Mouse (Mus musculus): ENCODE results near the gene Gnaq.

Gene Gnaq

DNA sequence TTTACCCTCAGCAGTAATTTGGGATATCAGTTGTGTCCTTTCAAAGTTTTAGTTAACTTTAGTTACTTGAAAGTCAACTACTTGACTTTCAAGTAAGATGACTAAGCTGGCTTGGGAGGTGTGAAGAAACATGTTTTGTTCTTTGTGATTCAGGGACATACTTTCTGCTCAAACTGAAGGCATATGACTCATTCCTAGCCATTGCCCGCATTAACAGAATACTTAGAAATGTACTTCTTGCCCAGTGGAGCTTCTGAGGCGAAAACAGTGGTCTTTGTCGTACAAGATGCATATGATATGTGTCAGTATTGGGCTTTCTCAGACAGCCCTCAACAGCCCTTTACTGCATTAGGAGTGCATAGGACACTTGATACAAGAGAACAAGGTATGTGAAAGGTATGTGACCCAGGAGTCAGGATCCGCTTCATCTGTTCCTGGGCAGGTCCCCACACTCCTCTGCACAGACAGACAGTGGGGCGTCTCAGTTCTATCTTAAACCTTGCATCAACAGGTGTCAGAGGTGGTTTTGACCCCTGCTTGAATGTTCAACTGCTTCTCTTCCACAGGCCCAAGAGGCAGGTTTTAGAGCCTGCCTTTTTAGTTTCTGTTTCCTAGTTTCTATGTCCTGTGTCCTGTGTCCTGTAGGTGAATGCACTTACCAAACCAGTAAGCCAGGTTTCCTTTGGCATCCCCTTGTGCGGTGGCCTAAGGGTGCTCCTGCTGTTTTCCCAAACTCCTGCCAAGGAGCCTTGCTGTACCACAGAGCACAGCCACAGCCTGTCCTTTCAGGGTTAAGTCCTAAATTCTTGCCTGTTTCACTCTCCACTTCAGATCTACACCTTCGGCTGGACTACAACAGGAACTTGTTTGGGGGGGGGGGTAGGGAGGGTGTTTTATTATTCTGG is 72.4 kb downstream of the Gnaq start:
- WGBS = 66% methylated on average over 7 of the region's 7 CpGs

DNA sequence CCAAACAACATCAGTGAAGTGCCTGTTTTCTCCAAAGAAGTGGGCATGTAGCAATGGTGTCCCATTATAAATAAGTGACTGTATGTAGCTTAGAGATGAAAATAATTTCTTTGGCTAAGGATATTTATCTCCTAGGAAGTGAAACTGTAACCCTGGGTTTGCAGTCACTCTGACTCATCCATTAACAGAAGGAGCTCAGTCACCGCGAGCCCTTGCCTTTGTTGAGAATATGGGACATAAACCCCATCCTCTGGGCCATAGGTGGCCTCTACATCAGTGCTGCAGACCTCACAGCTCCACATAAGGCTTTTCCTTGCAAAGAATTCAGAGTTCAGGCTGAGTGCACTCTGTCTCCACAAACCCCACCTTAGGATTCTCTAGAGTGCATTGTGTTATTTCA is 77.0 kb downstream of the Gnaq start:
- WGBS = 63% methylated on average over 2 of the region's 2 CpGs

DNA sequence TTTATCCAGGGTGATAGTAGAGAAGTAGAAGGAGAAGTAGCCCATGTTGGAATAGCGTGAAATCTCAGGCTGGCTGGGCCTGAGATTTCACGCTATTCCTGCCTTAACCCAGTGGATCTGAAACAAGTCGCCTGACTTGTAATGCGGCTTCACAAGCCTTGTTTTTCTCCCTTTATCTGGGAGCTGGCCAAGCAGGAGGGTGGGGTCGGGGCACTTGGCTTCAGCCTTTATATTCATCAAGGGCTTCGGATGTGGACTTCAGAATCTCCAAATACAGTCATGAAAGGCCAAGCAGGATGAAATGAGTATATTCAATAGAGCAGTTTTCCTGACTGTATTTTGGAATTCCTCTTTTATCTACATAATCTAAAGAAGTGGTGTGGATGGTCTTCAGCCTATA is 82.3 kb downstream of the Gnaq start:
- 44% methylated on average over 6 of the region's 6 CpGs for WGBS

DNA sequence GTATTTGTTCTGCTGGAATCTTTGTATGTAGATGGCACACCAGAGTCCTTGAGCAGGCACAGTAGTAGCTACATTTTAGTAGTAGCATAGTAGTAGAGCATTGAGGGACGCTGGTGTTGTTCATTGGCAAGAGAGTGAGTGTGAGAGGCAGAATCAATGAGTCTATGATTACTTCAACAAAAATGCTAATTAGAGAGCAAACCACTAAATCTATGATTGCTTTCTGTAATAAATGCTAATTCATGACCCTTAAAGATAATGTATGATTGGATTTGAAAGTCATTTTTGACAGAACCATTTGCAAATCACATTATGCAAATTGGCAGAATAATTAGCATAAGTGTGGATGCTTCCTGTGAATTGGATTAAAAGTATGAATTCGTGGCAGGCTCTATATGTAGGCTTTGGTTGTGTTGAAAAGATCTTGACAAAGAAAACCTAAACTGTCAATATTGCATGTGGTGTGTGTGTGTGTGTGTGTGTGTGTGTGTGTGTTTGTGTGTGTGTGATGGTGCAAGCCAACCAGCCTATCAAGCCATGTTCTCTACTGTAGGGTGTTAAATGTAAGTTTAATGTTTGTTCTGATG is 82.9 kb downstream of the Gnaq start:
- 42% methylated on average over 2 of the region's 2 CpGs for WGBS

DNA sequence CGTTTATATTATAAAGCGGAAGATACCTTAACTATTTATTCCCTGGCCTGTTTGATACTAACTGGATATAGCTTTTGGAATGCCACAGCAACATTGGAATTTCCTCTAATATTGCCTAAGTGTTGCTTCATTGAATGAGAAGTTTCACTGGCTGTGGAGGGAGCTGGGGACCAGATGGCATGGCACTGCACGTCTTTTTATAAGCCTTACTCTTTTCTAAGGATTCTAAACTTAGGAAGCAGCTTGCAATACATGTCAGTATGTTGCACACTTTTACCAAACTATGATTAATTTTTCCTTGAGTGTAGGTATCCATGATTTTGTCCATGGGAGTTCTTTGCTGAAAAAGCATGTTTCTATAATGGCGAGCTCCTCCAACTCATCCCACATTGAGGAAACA is 87.3 kb downstream of the Gnaq start:
- 48% methylated on average over 4 of the region's 4 CpGs for WGBS

DNA sequence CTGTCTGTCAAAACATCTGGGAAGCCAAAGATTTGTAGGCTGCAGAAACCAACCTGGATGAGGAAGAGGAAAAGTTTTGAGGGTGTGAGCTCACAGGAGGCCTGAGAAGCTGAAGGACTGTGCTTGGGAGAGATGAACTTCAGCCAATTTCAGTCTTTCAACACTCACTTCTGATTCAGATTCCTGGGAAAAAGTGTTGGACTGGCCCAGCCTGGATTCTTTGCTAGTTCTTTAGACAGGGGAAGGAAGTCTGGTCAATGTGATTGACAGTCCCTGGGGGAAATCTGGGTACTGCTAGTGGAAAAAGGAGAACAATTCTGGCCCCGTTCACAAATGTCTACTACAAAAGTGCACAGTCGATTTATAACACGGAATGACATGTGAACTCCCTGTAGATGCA is 89.9 kb downstream of the Gnaq start:
- WGBS = 75% methylated on average over 3 of the region's 3 CpGs

DNA sequence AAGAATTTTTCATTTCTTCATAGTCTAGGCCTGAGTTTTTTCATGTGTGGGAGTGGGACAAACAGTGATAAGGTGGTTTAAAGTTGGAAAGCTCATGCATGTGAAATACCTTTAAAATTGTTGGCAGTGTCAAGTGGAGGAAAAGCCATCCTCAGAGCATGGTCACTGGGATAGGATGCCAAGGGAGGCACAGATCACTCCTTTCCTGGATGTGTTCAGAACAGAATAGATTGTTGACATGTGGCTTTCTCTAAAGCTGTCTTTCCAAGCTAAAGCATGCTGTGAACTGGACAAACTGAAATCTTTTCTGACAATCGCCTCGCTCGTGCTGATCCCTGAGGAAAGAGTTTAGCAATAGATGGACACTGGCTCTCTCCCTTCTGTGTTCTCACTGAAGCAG is 90.5 kb downstream of the Gnaq start:
- 89% methylated on average over 3 of the region's 3 CpGs for WGBS

DNA sequence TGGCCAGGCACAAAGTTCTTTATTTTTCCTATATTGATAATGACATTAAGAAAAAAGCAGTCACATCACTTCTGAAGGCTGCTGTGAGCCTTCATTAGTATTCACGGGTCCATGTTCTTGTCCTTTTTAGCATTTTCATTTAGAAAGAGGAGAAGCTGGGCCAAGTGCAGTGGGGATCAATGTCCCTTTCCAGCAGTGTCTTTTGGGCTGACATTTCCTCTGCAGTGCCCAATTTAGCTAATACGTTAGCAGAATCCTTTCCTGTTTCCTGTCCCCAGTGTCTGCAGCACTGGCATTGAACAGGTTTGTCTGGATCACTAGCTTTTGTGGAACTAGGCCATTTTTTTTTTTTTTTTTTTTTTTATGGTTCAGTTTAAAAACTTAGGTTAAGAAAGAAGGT is 92.2 kb downstream of the Gnaq start:
- 33% methylated on average over 2 of the region's 2 CpGs for WGBS

DNA sequence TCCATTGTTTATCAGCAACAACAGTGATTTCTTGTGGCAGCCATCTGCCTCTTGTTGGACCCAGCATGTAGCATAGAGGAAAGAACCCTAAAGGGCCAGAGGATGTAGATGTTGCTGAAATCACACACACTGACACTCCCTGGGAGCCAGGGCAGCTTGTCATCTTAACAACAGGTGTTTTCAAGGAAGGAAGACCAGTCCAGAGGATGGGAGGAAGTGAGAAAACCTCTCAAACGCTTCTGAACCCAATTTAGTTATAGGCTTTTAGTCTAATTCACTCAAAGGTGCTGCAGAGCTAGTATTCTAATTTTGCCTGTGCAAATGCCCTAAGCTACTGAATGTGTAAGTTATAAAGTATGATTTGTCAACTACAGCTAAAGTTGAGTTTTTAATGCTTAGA is 99.0 kb downstream of the Gnaq start:
- 50% methylated on average over 1 of the region's 1 CpGs for WGBS

DNA sequence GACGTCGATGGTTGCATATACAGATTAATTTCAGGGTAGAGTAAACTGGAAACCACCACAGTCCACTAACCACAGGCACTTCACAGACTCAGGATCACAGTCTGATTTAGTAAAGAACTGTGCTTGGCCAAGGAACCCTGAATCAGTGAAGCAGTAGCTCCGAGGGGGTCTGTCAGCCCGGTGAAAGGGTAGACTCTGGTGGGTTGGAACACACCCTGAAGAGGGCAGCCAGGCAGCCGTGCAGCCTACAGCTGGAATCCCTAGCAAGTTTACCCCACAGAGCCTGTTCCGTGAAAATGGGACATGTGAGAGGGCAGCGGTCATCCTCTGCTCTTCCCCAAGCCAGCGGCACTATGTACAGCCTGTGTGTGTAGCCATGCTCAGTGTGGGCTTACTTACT is 103.0 kb downstream of the Gnaq start:
- WGBS = 85% methylated on average over 8 of the region's 8 CpGs

DNA sequence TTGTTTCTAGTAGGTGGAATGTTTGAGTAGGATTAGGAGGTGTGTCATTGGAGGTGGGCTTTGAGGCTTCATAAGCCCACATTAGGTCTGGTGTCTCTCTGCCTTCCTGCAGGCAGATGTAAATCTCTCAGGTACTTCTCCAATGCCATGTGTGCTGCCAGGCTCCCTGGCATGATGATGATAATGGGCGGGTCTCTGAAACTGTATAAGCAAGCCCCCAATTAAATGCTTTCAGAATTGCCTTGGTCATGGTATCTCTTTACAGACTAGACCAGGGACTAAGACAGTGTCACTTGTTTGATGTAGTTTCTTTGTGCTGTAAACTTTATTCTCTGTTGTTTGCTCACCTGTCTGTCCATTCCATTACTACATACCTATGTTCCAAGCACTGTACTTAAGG is 104.4 kb downstream of the Gnaq start:
- WGBS = 93% methylated on average over 1 of the region's 1 CpGs

DNA sequence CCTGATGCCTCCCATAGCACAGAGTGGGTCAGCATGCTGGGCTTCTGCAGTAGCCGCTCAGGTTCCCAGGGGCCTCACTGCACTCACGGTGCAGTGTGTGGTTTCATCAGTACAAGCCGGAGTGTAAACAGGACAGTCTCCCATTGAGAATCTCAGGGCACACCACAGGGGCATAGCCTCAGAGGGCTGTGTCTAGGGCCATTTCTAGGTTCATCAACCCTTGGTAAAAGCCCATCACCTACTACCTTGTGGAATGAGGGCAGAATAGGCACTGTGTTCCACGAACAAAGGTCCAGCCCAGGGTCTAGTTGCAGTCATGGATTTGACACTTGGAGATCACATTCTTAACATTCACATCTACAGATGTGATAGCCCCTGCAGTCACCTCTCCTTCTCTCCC is 105.4 kb downstream of the Gnaq start:
- 68% methylated on average over 4 of the region's 4 CpGs for WGBS

DNA sequence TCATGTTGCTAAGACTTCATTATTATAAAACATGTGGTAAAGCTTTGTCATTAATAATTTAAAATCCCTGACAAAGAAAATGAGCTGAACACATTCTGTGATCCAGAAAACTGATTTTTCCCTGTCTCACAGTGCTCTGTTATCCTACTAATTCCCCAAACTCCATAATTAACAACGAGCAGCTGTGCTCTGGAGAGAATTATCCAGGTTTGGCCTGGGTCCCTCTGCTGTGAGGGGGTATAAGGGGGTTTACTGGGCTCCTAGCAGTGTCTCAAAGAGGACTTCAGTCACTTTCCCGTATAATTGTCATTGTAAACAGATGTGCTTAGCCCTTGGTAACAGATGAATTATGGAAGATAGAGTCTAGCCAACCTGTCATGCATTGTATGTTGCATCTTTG is 105.9 kb downstream of the Gnaq start:
- 35% methylated on average over 2 of the region's 2 CpGs for WGBS

DNA sequence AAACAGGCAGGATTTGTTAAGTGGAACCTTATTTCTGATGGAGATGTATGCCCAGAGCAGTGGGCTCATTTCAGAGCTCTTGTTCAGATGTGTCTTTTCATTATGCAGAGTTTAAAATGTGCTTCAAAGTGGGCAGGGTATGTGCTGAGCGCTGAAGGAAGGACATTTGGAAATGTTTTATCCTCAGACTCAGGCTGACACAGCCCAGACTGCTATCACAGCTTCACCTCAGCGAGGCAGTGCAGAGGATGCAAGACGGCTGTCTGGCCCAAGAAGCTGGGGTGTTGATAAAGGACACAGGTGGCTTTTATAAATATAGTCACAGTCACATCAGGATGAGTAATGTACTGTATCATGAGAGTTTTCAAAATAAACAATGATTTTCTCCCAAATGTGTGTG is 110.1 kb downstream of the Gnaq start:
- 36% methylated on average over 3 of the region's 3 CpGs for WGBS

DNA sequence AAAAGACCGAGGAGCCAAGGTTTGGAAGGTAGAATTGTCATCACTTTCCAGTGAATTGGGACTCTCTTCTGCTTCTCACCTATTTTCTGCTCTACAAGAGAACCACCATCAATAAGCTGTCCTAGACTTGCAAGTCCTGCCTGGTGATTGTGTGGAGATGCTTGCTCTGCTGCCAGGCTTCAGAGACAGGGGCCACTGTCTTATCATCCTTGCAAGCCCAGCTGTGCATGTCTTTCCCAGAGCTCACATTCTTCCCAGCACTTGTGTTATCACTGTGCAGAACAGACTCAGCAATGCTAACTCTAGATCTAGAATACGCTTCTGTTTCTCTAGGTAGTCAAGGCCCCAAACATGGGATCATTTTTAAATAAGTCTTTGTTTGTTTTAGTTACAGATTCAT is 116.4 kb downstream of the Gnaq start:
- WGBS = 88% methylated on average over 2 of the region's 2 CpGs

DNA sequence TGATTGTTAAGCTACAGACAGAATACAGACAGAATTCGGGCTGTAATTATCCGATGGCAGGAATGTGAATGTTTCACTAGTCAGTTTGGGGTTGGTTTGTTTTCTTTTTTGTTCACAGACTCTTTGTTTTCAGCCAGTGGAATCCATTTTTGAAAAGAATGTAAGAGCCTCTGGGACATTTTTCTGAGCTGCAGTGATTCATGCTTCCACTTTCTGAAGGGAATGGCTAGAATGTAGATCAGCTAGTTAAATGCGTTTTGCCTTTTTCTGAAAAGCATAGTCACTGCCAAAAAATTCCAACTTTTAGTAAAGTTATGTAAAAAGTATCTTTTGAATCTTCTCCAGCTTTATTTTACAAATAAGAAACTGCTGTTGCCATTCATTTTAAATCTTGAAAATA is 118.3 kb downstream of the Gnaq start:
- 19% methylated on average over 3 of the region's 3 CpGs for WGBS

DNA sequence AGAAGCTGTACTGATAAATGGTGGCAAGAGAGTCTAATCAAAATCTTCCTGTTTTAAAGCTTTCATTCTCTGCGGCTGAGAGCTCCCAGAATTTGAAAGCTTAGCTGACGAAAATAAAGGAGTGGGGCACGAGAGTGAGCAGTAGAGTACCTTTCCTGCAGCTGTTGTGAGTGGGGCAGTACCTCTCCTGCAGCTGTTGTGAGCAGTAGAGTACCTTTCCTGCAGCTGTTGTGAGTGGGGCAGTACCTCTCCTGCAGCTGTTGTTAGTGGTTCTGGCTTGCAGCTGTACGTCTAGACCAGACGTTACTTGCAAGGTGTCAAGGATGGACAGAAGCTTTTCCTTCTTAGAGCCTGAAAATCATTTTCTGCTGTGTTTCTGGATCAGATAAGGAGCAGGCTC is 119.2 kb downstream of the Gnaq start:
- WGBS = 51% methylated on average over 5 of the region's 5 CpGs

DNA sequence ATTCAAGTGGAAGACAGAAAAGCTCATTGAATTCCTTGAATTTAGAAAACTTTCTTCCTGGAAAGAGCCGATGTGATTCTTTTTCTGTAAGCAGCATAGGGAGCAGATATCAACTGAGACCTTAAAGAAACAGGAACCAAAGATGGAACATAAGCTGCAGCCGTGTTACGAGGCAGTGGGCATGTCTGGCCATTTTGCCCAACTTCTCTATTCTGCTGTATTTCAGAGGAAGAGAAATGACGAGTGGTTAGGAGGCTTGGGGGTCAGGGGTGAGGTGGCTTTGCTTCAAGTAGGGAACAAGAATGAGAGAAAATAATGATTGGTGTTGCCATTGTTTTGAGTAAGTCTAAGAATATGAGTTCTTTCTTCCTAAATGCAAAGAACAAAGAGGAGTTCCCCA is 120.1 kb downstream of the Gnaq start:
- 67% methylated on average over 4 of the region's 4 CpGs for WGBS

DNA sequence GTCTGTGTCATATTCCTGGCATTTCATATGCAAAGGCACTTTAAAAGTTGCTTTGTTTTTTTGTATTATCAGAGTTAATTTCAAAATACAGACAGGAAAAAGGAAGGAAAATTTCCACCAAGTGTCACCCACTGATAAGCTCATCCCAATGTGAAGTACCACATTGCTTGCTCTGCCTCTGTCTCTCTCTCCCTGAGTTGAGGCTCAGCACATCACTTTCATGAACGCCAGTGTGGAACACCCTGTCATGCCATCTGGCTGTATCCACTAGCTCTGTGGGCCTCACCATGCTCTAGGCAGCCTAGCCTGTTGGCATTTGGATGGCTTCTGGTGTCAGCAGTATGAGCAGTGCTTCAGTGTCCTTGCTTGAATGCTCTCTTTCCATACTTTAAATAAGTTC is 122.2 kb downstream of the Gnaq start:
- WGBS = 28% methylated on average over 1 of the region's 1 CpGs

DNA sequence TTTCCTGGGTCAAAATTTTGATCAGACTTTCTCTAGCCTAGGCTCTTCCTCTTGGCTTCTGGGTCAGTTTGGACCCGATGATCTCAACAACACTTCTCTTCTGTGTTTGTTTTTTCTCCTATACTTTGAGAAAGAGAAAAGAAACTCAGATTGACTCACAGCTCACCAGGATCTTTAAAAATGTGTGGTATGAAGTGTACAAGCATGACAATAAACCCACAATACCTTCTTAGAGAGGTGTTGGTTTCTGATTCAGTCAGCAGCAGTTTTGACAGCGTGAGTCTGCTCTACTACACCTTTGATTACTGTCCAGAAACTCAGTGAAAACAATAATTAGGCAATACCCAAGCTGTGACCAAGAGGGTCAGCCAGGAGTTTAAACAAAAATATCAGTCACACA is 122.7 kb downstream of the Gnaq start:
- 62% methylated on average over 2 of the region's 2 CpGs for WGBS

DNA sequence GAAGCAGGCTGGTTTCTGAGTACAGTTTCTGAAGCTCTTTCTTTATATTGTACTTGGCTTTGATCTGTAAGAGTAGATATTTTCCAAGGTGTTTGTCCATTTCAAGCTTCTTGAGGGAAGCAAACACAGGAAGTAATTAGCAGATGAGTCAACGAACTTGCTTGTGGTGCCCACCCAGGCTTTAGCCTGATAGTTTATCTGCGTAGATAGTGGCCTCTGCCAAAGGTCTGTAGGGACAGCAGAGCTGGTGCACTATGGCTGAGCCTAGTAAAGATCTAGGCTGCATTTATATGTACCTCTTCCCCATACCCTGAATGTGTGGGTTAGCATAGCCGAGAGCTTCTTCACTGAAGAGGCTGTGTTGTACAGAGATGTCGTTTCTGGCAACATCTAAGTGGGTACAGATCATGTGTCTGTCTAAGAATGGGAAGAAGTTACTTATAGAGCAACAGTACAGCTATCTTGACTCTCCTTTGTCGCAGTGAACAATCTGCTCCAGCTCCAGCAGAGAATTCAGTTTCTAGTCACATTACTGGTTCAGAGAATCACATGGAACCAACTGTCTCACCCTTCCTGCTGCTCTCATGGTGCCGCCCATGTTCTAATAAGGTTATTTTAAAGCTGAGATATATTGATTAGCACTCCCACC is 127.3 kb downstream of the Gnaq start:
- WGBS = 40% methylated on average over 6 of the region's 6 CpGs

DNA sequence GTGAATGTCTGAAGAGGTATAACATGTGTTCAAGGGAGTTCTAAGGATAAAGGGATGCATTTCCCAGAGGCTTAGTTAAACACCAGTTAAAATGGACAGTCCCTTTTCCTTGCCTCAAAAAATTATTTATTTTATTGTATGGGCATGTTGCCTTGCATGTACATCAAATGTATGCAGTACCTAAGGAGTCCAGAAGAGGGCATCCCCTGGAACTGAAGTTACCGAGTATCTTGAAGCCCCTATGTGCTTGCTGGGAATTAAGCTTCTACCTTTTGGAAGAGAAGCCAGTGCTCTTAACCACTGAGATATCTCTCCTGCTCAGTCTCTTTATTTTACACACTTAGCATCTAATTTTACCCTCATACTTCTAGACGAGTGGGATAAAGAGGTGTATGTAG is 127.8 kb downstream of the Gnaq start:
- 40% methylated on average over 2 of the region's 2 CpGs for WGBS

DNA sequence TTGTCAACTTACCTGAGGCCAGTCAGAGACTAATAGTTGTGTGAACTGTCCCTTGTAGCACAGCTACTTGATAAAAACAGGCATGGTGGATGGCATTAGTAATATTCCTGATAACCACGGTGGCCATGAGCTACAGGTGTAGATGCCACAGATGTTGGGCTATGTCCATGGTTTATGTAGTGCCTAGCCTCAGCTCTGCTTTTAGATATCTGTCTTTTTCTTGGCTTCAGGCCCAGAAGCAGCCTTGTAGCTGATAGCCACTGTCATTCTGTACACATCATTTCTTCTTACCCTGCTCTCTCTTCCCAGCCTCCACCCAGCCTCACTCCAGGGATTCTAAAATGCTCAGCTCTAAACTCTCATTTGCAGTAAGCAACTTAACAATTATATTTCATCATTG is 128.3 kb downstream of the Gnaq start:
- 86% methylated on average over 1 of the region's 1 CpGs for WGBS
